Mouse (Mus musculus) liver, embryonic 14.5 days (tissue): ENCODE data around the gene Adam3.

Experiments
- CTCF ChIP-seq: IDR thresholded peaks from 2 replicates; pipeline ENCODE4 v1.5.1; 2016; ENCODE audit warnings: antibody characterized with exemption, low read depth, control low read depth
- EP300 ChIP-seq: IDR thresholded peaks from 2 replicates; pipeline ENCODE4 v1.6.1; 2016; ENCODE audit warnings: antibody characterized with exemption, low read depth

- no peak for TF ChIP-seq CTCF
- no peak for TF ChIP-seq EP300
Observed at GRCm38 (mm10) chr8:24725630-24726029, at the start of gene Adam3.
